Mouse (Mus musculus): ENCODE results near the gene Iglon5.
A peak's percentile ranks its signal among the peaks of the same experiment; 100 is the strongest.

Iglon5 gene

GRCm38 (mm10) chr7:43422995-43423617, 66.8 kb downstream of the Iglon5 start:
- peak; percentile 77 for DNase-seq

Data from cerebellum, adult 9-10 months (tissue).